Mouse (Mus musculus): ENCODE results near the gene Nanog. TPM values are rescaled to one million over a fixed set of nuclear protein-coding genes. Genes with fewer than 3 reads are reported as not detected.
"Not testable (repeated sequence)": the region's sequence is repeated elsewhere in the genome, so short reads cannot be mapped to it uniquely, and the experiment has no call there.

The Nanog gene
- total RNA-seq, 2 experiments from 2014 or later, result not detected

DNA sequence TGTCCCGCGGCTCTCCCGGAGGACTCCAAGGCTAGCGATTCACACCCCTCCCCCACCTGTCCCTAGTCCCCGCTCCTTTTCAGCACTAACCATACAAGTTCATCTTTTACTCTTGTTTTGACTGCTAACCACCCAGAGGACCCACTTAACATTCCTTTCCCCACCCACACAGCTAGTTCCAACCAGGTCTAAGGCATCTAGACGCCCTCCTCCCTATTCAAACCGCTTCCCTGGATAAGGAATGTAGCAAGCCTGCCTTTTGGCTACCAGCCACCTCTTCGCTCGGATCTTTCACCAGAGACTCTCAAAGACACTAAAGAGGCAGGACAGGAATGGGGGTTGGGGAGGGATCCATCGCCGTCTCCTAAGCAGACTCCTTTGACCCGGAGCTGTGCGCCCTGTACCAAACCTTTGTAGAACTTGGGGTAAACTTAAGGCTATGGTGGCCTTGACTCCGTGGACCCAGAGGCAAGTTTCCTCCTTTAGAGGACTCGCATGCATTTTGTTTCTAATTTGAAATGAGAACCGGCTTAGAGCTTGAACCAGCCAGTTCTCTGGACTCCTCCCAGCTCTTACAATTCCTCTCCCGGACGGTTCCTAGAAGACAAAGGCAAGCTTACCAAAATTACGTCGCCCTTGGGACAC lies 4.7 kb upstream of the Nanog start:
- DNase-seq (ENCODE audit: low spot score in 2 of 2), result no peak

DNA sequence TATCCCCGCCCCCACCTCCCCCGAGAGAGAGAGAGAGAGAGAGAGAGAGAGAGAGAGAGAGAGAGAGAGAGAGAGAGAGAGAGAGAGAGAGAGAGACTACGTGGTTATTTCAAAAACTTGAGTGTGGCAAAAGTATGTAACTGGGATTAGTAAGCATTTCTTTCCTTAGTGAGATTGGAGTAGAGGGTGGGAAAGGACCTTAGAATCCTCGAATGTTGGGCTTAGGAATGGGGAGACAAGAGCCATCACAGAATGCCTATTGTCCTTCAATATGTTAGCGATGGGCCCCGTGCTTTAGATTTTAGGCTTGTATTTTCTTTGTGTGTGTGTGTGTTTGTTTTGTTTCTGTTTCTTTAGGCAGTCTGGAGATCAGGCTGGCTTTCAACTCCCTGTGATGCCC lies 4.0 kb upstream of the Nanog start:
- DNase-seq (ENCODE audit: low spot score in 2 of 2), result no peak

DNA sequence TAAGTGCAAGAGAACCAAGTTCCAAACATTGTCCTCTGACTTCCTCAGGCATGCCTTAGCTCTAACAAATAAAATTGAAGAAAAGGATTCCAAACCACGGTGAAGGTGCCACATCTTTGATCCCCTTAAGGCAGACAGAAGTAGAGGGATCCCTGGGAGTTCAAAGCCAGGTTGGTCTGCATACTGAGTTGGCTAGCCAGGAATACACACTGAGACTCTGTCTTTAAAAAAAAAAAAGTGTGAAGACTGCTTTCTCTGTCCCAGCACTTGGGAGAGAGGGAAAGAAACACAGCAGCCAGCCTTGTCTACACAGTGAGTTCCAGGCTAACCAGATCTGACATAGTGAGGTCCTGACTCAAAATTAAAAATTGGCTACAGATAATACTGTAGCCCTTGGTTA lies 3.6 kb upstream of the Nanog start:
- DNase-seq (ENCODE audit: low spot score in 2 of 2), result no peak

DNA sequence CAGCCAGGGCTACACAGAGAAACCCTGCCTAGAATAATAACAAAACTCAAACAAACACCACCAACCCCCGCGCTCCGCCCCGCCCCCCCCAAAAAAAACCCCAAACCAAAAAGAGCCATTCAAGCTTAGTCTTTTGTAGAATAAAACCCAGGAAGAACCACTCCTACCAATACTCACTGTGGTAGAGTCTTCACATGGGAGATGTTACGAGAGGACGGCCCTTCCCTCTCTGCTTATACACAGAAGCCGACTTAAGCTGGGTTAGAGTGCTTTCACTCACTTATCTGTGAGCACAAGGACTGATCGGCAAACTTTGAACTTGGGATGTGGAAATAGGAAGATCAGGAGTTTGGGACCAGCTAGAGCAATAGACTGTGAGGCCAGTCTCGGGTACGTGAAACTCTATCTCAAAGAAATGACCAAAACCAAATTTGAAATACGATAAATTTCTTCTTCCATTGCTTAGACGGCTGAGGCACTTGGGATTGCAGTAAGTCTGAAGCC lies 900 bp upstream of the Nanog start:
- no peak for DNase-seq (ENCODE audit: low spot score in 2 of 2)

DNA sequence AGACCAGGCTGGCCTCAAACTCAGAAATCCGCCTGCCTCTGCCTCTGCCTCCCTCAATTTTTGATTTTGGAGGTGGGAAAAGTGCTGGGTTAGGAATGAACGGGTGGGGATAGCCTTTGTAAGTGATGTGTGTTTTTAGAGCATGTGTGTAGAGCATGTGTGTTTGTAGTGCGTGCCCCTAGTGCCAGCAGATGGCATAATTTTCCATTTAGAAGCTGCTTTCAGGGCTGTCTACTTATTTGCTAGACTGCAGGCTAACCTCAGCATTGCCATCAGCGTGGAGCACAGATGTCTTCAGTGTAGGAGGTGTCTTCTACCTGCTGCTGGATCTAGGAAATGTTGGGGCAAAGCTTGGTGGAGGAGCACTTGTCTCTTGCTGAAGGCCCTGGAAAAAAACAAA lies 1.5 kb downstream of the Nanog start:
- no peak for DNase-seq (ENCODE audit: low spot score in 2 of 2)

DNA sequence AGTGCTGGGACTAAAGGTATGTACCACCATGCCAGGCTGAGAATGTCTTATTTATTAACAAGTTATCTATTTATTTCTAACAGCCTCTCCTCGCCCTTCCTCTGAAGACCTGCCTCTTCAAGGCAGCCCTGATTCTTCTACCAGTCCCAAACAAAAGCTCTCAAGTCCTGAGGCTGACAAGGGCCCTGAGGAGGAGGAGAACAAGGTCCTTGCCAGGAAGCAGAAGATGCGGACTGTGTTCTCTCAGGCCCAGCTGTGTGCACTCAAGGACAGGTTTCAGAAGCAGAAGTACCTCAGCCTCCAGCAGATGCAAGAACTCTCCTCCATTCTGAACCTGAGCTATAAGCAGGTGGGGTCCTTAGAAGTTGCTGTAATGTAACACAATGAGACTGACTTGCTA lies 4.2 kb downstream of the Nanog start:
- DNase-seq (ENCODE audit: low spot score in 2 of 2), result no peak

DNA sequence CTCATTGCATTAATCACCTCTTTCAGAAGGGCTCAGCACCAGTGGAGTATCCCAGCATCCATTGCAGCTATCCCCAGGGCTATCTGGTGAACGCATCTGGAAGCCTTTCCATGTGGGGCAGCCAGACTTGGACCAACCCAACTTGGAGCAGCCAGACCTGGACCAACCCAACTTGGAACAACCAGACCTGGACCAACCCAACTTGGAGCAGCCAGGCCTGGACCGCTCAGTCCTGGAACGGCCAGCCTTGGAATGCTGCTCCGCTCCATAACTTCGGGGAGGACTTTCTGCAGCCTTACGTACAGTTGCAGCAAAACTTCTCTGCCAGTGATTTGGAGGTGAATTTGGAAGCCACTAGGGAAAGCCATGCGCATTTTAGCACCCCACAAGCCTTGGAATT lies 5.8 kb downstream of the Nanog start:
- not testable (repeated sequence) for DNase-seq (ENCODE audit: low spot score in 2 of 2)

DNA sequence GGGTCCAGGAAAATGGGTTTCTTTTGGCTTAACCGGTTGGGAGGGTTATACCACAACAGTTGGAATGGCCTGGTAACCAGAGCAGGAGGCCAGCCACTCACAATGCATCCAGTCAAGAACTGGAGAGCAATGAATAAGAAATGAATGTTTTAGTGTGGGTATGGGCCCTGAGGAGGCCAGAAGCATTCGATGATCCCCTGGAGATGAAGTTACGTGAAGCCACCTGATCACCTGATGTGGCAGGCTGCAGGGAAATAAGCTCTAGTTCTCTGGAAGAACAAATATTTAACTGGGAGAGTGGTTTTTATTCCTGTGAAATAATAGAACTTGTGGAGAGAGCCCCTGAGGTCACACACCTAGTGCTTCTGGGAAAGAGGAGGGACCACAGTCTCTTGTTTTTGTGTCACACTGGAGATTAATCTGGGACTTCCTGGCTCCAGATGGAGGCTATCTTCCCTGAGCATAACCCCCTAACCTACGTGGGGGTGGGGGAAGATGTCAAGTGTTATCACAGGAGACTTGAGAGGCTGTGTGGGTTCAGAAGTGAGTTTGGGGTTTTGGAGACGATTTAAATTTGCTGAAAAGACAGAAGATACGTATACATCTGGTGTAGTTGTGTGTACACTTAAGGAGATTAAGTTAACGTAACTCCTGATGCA lies 7.5 kb downstream of the Nanog start:
- DNase-seq (ENCODE audit: low spot score in 2 of 2), result no peak

DNA sequence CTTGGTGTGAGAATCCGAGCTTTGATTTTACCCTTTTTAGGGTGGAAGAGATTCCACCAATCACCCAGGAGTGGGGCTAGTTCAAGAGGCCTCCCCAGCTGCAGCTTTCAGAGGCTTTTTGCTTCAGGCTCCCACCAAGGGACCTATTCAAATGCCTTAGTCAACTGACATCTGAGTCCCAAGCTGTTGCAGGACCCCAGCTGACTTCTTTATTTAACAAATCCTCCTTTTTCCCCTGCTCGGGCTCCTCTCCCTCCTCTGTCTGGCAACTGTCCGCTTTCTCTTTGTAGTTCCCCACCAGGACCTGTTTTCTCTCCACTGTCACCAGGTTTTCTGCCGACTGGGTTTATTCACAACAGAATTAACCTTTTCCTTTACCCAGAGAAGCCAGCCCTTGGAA lies 8.6 kb downstream of the Nanog start:
- no peak for DNase-seq (ENCODE audit: low spot score in 2 of 2)

DNA sequence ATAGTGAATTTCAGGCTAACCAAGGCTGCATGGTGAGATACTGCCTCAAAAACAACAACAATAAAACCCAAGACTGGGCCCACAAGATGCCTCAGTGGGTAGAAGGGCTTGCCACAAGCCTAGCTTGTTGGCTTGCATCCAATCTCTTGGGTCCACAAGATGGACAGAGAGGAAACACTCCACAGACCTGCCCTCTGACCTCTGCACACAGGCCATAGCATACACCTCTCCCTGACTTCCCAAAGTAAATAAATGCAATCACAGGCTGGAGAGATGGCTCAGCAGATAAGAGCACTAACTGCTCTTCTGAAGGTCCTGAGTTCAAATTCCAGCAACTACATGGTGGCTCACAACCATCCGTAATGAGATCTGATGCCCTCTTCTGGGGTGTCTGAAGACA lies 10.9 kb downstream of the Nanog start:
- not testable (repeated sequence) for DNase-seq (ENCODE audit: low spot score in 2 of 2)

DNA sequence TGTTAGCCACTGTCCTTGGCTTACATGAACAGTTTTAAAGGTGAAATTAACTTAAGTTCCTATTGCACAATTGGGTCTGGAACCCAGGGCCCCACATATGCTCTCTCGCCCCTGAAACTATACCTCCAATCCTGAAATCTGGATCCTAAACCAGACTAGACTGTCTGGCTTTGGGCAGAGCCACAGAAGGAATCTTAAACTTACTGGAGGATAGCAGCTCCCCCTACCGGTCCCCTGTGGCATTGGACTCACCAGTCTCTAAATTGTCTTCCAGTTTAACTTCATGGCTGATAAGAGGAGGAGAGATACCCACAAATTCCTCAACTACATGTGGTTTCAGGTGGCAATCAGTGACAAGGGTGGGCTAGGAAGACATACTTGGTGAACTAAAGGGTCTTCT lies 12.7 kb downstream of the Nanog start:
- peak; percentile 55 to 86 for DNase-seq (ENCODE audit: low spot score in 2 of 2)

DNA sequence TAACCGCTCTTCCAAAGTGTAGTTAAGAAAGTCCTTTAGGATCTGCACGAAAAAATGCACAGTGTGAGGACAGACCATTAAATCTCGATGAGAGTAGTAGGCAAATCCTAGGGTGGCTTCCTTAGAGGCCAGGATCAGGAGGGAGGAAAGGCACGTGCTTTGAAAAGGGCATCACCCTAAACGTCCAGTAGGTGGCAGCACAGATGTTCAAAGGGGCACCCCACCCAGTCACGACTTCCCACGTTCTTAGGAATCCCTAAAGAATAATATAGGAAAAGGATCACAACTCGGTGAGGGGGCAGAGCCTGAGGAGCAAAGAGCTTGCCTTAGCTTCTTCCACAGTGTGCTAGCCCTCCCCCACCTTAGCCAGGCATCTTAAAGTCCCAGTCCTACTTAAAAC lies 32.7 kb downstream of the Nanog start:
- peak; percentile 62 to 80 for DNase-seq (ENCODE audit: low spot score in 2 of 2)

DNA sequence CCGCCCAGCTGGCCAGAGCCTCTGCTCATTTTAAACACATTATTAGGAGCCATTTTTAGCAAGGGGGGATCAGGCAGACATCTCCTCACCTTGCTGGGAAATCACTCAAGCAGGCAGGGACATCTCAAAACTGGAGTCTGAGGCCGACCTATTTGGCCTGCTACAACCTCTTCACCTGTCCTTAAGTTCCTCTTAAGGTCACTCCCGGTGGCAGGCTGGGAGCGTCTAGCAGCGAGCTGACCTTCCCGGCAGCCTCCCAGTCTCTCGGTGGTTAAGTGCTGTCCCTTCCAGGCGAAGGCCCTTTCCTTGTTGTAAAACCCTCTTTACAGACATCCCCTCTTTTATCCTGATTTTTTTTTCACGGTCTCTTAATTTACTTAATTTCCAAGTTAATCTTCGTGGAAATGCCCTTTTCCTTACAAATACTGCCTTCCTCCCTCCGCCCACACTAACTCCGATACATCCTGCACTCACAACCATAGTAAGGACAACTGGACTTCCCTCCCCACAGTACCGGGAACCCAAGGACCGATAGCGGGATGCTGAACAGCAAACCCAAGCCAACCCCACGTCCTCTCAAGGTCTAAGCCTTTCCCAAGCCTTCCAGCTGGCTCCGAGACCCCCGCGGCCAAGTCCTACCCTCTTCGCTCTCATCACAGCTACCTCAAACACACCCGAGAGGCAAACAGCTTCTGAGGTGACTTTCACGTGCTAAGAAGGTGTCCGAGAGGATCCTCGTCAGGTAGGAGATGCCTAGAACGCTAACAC lies 34.4 kb downstream of the Nanog start:
- DNase-seq (ENCODE audit: low spot score in 2 of 2), result no peak

DNA sequence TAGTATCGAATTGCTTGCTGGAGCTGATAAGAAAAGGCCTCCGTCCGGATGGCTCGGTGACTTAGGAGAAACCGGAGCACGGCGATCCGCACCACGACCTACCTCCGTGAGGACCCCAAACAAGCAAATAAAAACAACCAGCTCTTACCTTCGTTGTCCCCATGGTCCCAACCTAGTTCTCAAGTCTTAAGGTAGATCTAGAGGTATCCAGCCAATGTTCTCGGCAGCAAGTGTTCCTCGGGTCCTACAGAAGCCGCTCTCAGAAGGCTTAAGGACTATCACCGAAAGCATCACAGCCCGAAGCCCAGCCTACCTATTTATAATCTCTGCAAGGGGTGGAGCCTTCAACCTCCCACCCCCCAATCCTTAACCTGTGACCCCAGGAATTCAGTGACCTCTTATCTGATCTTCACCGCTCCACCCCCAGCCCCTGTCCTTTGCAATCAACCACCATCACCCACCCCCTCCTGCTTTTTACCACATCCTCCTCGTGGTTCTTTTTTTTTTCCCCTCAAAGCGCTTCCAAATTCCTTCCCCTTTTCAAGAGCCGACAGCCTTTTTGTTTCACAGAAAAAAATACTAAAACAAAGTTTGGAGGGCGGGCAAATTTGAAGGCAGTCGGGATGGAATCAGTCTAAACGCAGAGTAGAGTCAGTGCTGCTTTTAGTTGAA lies 35.1 kb downstream of the Nanog start:
- DNase-seq (ENCODE audit: low spot score in 2 of 2), result peak; percentile 58 to 80

DNA sequence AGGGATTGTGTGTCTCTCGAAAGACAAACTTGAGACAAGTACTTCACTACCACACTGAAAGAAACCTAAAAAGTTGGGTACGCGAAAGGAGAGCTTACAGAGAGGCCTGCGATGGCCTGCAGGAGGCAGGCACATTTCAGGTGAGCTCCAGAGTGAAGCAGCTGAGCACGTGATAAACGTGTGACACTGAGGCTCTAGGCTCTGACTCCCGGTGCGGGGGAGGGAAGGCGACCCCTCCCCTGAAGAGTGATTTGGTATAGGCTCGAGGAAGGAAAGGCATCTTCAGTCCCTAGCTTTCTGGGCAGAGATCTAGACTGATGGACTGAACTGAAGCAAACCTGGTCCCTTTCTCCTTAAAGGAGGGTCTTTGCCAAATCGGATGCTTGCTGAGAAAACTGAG lies 36.1 kb downstream of the Nanog start:
- no peak for DNase-seq (ENCODE audit: low spot score in 2 of 2)

DNA sequence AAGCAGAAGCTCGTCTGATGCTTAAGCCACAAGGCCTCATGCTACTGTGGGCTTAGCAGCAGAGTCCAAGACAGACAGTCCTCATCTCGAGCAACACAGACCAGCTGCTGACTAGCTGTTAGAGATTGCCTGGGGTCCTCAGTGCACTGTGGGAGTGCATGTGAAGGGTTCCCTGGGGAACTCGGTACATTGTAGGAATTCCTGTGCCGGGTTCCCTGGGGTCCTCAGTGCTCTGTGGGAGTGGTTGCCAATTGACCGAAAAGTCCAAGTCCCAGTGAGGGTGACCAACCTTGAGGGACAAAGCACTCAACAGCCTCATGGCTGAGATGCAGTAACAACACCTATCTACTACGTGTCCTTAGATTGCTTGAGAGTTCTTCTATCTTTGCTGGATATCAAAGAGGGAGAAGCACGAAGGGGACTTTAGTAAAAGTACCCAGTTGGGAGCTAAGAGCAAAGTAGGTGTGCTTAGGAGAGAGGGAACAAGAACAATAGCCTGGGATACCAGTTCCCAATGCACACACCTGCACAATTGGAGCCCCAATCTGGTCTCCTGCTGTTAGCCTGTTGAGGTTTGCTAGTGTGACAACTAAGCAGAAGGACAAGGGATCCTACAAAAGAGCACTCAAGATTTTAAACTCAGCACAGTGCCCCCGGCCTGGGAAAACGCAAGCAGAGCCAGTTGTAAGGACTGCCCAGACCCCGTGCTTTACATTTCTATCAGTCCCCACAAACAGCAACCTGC lies 37.4 kb downstream of the Nanog start:
- no peak for DNase-seq (ENCODE audit: low spot score in 2 of 2)

DNA sequence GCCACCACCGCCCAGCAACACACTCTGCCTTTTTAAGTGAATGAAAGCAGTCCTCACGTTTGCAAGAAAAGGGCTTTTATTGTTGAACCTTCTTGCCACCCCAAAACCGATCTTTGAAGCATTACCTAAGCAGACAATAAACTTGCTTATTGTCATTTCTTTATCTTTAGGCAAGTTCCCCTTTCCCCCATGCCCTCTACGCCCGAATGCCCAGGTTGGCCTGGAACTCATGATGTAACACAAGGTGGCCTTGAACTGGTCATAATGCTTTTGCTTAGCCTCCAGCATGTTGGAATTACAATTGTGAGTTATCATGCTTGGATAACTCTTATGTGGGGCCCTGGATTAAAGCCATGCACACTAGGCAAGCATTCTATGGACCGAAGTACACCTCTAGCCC lies 43.3 kb downstream of the Nanog start:
- DNase-seq (ENCODE audit: low spot score in 2 of 2), result no peak

DNA sequence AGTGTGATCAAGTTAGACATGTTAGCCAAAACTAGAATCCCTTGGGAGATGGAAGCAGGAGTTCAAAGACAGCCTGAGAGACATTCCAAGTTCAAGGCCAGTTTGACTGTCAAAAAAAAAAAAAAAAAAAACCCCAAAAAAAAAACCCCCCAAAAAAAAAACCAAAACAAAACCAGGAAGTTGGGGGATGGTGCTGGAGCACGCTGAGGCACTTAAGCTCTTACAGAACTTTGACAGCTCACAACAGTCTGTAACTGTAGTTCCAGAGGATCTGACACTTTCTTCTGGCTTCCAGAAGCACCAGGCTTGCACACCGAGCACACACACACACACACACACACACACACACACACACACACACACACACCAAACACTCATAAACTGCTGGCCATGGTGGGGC lies 48.6 kb downstream of the Nanog start:
- no peak for DNase-seq (ENCODE audit: low spot score in 2 of 2)

DNA sequence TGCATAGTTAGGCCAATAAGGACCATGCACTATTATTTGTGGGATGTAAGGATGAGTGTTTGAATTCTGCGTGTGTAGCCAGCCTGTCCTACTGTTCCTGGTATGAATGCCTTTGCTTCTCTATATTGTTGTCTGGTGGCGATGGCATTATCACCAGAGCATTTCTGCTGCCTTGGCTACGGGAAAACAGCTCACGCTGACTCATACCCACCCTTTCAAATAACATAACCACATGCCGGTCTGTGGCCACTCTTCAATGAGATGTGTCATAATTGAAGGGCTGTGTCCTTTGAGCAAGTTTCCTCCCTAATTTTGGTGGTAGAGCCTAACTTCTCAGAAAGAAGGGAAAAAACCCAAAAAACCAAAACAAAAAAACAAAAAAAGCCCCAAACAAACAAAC lies 51.4 kb downstream of the Nanog start:
- DNase-seq (ENCODE audit: low spot score in 2 of 2), result no peak

DNA sequence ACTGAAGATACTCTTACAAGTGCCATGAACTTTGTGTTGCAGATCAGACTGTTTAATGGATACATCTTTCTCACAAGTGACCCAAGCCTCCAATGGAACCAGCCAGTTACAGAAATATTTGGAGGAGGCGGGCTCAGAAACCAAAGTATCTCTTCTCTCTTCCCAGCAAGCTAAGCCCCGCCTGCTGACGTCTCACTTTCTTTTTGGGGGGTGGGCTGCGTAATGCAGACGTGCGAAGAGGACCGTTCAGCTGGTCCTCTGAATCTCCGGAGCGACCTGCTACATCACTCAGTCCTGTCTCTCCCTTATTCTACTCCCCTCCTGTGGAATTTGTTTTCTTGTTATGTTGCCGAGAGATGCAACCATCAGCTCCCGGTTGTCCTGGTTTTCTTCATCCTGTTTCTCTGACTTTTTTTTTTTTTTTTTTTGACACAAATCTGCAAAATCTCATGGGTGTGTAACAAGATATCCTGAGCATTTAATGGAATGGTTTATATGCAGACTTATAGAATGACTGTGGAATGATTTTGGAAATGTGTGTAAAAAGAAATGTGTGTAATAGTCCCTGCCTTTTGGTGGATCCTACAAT lies 53.8 kb downstream of the Nanog start:
- peak; percentile 86 to 91 for DNase-seq (ENCODE audit: low spot score in 2 of 2)

DNA sequence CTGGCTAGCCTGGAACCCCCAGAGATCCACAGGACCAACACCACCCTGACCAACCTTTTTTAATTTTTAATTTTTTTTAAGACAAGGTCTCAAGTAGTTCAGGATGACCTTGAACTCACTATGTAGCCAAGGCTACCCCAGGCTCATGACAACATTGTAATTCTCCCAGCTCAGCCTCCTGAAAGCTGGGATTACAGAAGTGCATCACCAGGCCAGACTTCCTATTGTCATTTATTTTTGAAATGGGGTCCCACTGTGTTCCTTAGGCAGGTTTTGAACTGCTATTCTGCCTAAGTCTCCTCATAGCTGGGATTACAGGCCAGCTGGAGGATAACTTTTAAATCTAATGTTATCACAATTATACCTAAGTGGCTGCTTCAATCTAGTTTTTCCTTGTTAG lies 54.6 kb downstream of the Nanog start:
- no peak for DNase-seq (ENCODE audit: low spot score in 2 of 2)
